Mouse (Mus musculus) neural tube, embryonic 14.5 days (tissue): ENCODE measurements around the gene Mbd3. TPM values are rescaled to one million over a fixed set of nuclear protein-coding genes. Genes with fewer than 3 reads are reported as not detected.
A peak's percentile ranks its signal among the peaks of the same experiment; 100 is the strongest.
"Not testable (repeated sequence)": the region's sequence is repeated elsewhere in the genome, so short reads cannot be mapped to it uniquely, and the experiment has no call there.

Experiments used
- ATAC-seq: fragments of 200-750 bp; cut with Nextera tagmentation; 2 replicates; pipeline ENCODE4 v1.8.0; 2017; ENCODE audit warnings: low read depth, mild to moderate bottlenecking, moderate TSS enrichment, moderate library complexity
- H3K27ac ChIP-seq: fragments of 300-500 bp; sonication (generic); 2 replicates; pipeline ENCODE4 v1.5.1; 2014; ENCODE audit warnings: low read depth, mild to moderate bottlenecking, control low read depth, low read length, moderate library complexity, mixed read lengths
- H3K27me3 ChIP-seq: fragments of 300-500 bp; sonication (generic); 2 replicates; pipeline ENCODE4 v1.6.1; 2014; ENCODE audit warnings: low read length; ENCODE audit not compliant: control insufficient read depth, insufficient read depth
- H3K36me3 ChIP-seq: fragments of 300-500 bp; sonication (generic); 2 replicates; pipeline ENCODE4 v1.6.1; 2014; ENCODE audit warnings: low read length, mixed read lengths; ENCODE audit not compliant: control insufficient read depth, insufficient read depth
- H3K4me1 ChIP-seq: fragments of 300-500 bp; sonication (generic); 2 replicates; pipeline ENCODE4 v1.6.1; 2014; ENCODE audit warnings: low read length; ENCODE audit not compliant: control insufficient read depth, insufficient read depth
- H3K4me2 ChIP-seq: fragments of 300-500 bp; sonication (generic); 2 replicates; pipeline ENCODE4 v1.6.1; 2014; ENCODE audit warnings: mild to moderate bottlenecking, low read depth, low read length, control low read depth
- H3K4me3 ChIP-seq: fragments of 300-500 bp; sonication (generic); 2 replicates; pipeline ENCODE4 v1.5.1; 2014; ENCODE audit warnings: low read depth, low read length, control low read depth, mixed read lengths
- H3K9ac ChIP-seq: fragments of 300-500 bp; sonication (generic); replicated peaks from 2 replicates; pipeline ENCODE4 v1.6.1; 2014; ENCODE audit warnings: low read depth, mild to moderate bottlenecking, control low read depth, low read length, mixed read lengths
- H3K9me3 ChIP-seq: fragments of 300-500 bp; sonication (generic); 2 replicates; pipeline ENCODE4 v1.6.1; 2016; ENCODE audit warnings: low read length; ENCODE audit not compliant: control insufficient read depth
- WGBS: fragments of 180-500 bp; shearing (Covaris S2); extraction: QIAGEN DNeasy Blood & Tissue Kit; methylation state at CpG from one replicate; pipeline ENCODE4 v1.1.7; 2014; 5-methylcytosine and 5-hydroxymethylcytosine counted together
- microRNA-seq: library from miRNA; unstranded; fragments of <30 nt; microRNA quantifications from one replicate; pipeline ENCODE4, GENCODE M21; 2016
- polyA plus RNA-seq: library from polyadenylated mRNA; unstranded; fragments of >200 nt; fragmentation: Nextera tagmentation; extraction: Ambion mirVana; gene quantifications from 2 replicates; pipeline ENCODE4 v1.2.1, GENCODE M21; 2014

Mbd3 gene
- polyA plus RNA-seq, 1 experiment from 2014 or later = 162 TPM

- Histone ChIP-seq H3K4me2 (no peak overlapping the region), H3K9me3 (no peaks in the 10 kb centered on the region), H3K27me3 (peaks cover 58% of the 10 kb centered on the region), H3K36me3 (no peaks in the 10 kb centered on the region), H3K4me1 (0 out of 2 replicates have a peak, but pooled peaks cover 3% of the 10 kb centered on the region), H3K4me3 (no peak overlapping the region), H3K9ac (no peak overlapping the region), H3K27ac (no peak overlapping the region; the same call in 1 of the 2 replicates)
- WGBS = 12% methylated on average over 15 of the region's 17 CpGs
- no peak for ATAC-seq
Measured at GRCm38 (mm10) chr10:80347514-80347967, 51.8 kb downstream of the Mbd3 start.

- H3K36me3 ChIP-seq, H3K27ac ChIP-seq, H3K4me2 ChIP-seq, H3K9ac ChIP-seq, ATAC-seq, H3K4me1 ChIP-seq, H3K4me3 ChIP-seq, H3K9me3 ChIP-seq: not testable (repeated sequence)
- H3K27me3 ChIP-seq = peaks cover 73% of the 10 kb centered on the region
- WGBS = 84% methylated on average over 5 of the region's 6 CpGs
Measured at GRCm38 (mm10) chr10:80345929-80346328, 53.4 kb downstream of the Mbd3 start.

DNA sequence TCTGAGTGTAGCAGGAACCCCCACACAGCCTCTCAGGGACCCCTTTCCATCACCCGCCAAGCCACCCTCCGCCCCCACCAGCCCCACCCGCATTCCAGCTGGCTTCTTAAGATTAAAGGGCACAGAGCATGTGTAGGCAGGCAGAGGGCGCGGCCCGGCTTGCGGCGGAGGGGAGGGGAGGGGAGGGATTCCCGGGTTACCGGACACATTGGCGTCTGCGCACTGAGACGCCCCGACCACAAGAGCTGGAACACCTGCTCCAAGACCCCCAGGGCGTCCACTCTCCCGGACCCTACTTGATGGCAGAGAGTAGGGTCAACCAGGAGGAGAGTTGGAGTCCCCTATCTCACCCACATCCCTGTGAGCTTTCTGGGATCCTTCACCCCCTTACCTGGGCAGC lies 54.2 kb downstream of the Mbd3 start:
- Histone ChIP-seq H3K36me3 (no peaks in the 10 kb centered on the region; the same call in 1 of the 2 replicates), H3K4me1 (peaks cover 7% of the 10 kb centered on the region; the same call in 1 of the 2 replicates), H3K27me3 (peaks cover 78% of the 10 kb centered on the region), H3K9ac (no peak overlapping the region), H3K9me3 (no peaks in the 10 kb centered on the region), H3K4me2 (no peak overlapping the region), H3K27ac (no peak overlapping the region), H3K4me3 (no peak overlapping the region)
- no peak for ATAC-seq
- WGBS = 2% methylated on average over 16 of the region's 16 CpGs

DNA sequence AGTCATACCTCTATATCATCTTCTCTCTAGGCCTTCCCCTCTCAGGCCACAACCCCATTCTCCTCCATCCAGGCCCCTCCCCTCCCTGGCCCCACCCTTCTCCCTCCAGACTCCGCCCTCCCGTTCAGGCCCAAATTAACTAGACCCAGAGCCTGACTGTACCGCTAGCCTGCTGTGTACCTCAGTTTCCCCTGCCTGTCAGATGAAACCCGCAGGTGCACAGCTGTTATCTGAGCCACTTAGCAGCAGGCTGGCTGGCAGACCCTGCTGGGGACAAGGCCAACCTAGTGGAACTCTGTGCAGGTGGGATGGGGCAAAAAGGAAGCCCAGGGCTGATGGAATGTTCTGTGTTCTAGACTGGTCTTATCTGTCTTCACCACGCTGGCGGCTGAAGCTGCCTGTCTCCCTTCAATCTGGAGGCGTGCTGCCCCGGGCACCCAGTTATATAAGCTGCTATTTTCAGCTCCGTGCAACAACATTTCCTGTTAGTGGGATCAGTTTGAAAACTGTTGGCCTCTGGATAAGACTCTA lies 55.2 kb downstream of the Mbd3 start:
- H3K27me3 ChIP-seq = peaks cover 69% of the 10 kb centered on the region
- H3K4me1 ChIP-seq = peaks cover 10% of the 10 kb centered on the region; the same call in 1 of the 2 replicates
- no peak for ATAC-seq
- H3K9me3 ChIP-seq = no peaks in the 10 kb centered on the region
- no peak overlapping the region for H3K4me3 ChIP-seq
- H3K9ac ChIP-seq = no peak overlapping the region
- H3K4me2 ChIP-seq = no peak overlapping the region
- H3K36me3 ChIP-seq = no peaks in the 10 kb centered on the region; the same call in 1 of the 2 replicates
- 40% methylated on average over 9 of the region's 9 CpGs for WGBS
- no peak overlapping the region for H3K27ac ChIP-seq

- peaks cover 10% of the 10 kb centered on the region; the same call in 1 of the 2 replicates for H3K4me1 ChIP-seq
- H3K4me2 ChIP-seq = peak overlapping the region; percentile 40
- H3K36me3 ChIP-seq = no peaks in the 10 kb centered on the region; the same call in 1 of the 2 replicates
- H3K27me3 ChIP-seq = peaks cover 63% of the 10 kb centered on the region
- H3K9ac ChIP-seq = no peak overlapping the region
- H3K4me3 ChIP-seq = peak overlapping the region; percentile 25; the same call in 1 of the 2 replicates
- no peak overlapping the region for H3K27ac ChIP-seq
- ATAC-seq = peak; percentile 13; the same call in 1 of the 2 replicates
- 23% methylated on average over 13 of the region's 13 CpGs for WGBS
- H3K9me3 ChIP-seq = no peaks in the 10 kb centered on the region
Measured at GRCm38 (mm10) chr10:80343425-80343895, 55.9 kb downstream of the Mbd3 start.

GRCm38 (mm10) chr10:80342749-80343424 lies 56.5 kb downstream of the Mbd3 start:
- WGBS = under 1% methylated on average over 33 of the region's 33 CpGs
- ATAC-seq = peak; percentile 52
- H3K9ac ChIP-seq = no peak overlapping the region
- peak overlapping the region; percentile 25; the same call in 1 of the 2 replicates for H3K4me3 ChIP-seq
- H3K9me3 ChIP-seq = no peaks in the 10 kb centered on the region
- no peak overlapping the region for H3K27ac ChIP-seq
- peaks cover 57% of the 10 kb centered on the region for H3K27me3 ChIP-seq
- peak overlapping the region; percentile 40 for H3K4me2 ChIP-seq
- H3K4me1 ChIP-seq = peaks cover 10% of the 10 kb centered on the region; the same call in 1 of the 2 replicates
- H3K36me3 ChIP-seq = no peaks in the 10 kb centered on the region; the same call in 1 of the 2 replicates

Small RNA genes lying within 50 kb of the gene (microRNA-seq; reads per million reads assigned to microRNA genes)
- gene Gm22721 = not detected

Other genes with a start within 250 kb of the Mbd3 start
- 249 and 286 TPM in 2 replicates for gene Cirbp, start 233.6 kb downstream of the Mbd3 start, polyA plus RNA-seq
- gene 1600002K03Rik, start 226.6 kb downstream of the Mbd3 start, polyA plus RNA-seq = 6.4 and 7.8 TPM in 2 replicates
- gene Efna2, start 220.1 kb downstream of the Mbd3 start, polyA plus RNA-seq = 24.0 and 25.9 TPM in 2 replicates
- 35.0 and 37.4 TPM in 2 replicates for gene Mum1, start 173.1 kb downstream of the Mbd3 start, polyA plus RNA-seq
- 309 and 366 TPM in 2 replicates for gene Ndufs7, start 150.4 kb downstream of the Mbd3 start, polyA plus RNA-seq
- 18.6 and 25.8 TPM in 2 replicates for gene Gamt, start 138.5 kb downstream of the Mbd3 start, polyA plus RNA-seq
- gene Dazap1, start 138.1 kb downstream of the Mbd3 start, polyA plus RNA-seq = 37.5 and 39.8 TPM in 2 replicates
- 537 and 599 TPM in 2 replicates for gene Rps15, start 107.1 kb downstream of the Mbd3 start, polyA plus RNA-seq
- 169 and 231 TPM in 2 replicates for gene Apc2, start 103.6 kb downstream of the Mbd3 start, polyA plus RNA-seq
- 21.3 and 23.8 TPM in 2 replicates for gene 2310011J03Rik, start 79.0 kb downstream of the Mbd3 start, polyA plus RNA-seq
- gene Pcsk4, start 70.1 kb downstream of the Mbd3 start, polyA plus RNA-seq = 4.9 and 5.1 TPM in 2 replicates
- 3.9 and 5.4 TPM in 2 replicates for gene Reep6, start 69.6 kb downstream of the Mbd3 start, polyA plus RNA-seq
- 0.09 and 2.5 TPM in 2 replicates for gene Adamtsl5, start 51.1 kb downstream of the Mbd3 start, polyA plus RNA-seq
- gene Plk5, start 43.1 kb downstream of the Mbd3 start, polyA plus RNA-seq = 2.4 and 3.4 TPM in 2 replicates
- gene Mex3d, start 11.9 kb downstream of the Mbd3 start, polyA plus RNA-seq = 11.5 and 12.2 TPM in 2 replicates
- gene Uqcr11, start 7.3 kb upstream of the Mbd3 start, polyA plus RNA-seq = 674 and 791 TPM in 2 replicates
- gene Tcf3, start 34.1 kb upstream of the Mbd3 start, polyA plus RNA-seq = 30.4 and 42.1 TPM in 2 replicates
- 1.4 and 1.5 TPM in 2 replicates for gene Onecut3, start 95.3 kb upstream of the Mbd3 start, polyA plus RNA-seq
- 0.79 and 1.5 TPM in 2 replicates for gene Atp8b3, start 139.6 kb upstream of the Mbd3 start, polyA plus RNA-seq
- gene Rexo1, start 162.0 kb upstream of the Mbd3 start, polyA plus RNA-seq = 30.6 and 30.7 TPM in 2 replicates
- gene Klf16, start 177.8 kb upstream of the Mbd3 start, polyA plus RNA-seq = 3.5 and 4.8 TPM in 2 replicates
- gene Abhd17a, start 190.8 kb upstream of the Mbd3 start, polyA plus RNA-seq = 144 and 155 TPM in 2 replicates
- 71.6 and 72.4 TPM in 2 replicates for gene Scamp4, start 203.3 kb upstream of the Mbd3 start, polyA plus RNA-seq
- 5.5 and 6.7 TPM in 2 replicates for gene Adat3, start 203.3 kb upstream of the Mbd3 start, polyA plus RNA-seq
- 0.96 and 0.98 TPM in 2 replicates for gene Gm49322, start 206.5 kb upstream of the Mbd3 start, polyA plus RNA-seq
- 50.3 and 76.8 TPM in 2 replicates for gene Csnk1g2, start 223.3 kb upstream of the Mbd3 start, polyA plus RNA-seq